8 mouse cellular contexts compared by ENCODE assay signal in the genomic region with DNA sequence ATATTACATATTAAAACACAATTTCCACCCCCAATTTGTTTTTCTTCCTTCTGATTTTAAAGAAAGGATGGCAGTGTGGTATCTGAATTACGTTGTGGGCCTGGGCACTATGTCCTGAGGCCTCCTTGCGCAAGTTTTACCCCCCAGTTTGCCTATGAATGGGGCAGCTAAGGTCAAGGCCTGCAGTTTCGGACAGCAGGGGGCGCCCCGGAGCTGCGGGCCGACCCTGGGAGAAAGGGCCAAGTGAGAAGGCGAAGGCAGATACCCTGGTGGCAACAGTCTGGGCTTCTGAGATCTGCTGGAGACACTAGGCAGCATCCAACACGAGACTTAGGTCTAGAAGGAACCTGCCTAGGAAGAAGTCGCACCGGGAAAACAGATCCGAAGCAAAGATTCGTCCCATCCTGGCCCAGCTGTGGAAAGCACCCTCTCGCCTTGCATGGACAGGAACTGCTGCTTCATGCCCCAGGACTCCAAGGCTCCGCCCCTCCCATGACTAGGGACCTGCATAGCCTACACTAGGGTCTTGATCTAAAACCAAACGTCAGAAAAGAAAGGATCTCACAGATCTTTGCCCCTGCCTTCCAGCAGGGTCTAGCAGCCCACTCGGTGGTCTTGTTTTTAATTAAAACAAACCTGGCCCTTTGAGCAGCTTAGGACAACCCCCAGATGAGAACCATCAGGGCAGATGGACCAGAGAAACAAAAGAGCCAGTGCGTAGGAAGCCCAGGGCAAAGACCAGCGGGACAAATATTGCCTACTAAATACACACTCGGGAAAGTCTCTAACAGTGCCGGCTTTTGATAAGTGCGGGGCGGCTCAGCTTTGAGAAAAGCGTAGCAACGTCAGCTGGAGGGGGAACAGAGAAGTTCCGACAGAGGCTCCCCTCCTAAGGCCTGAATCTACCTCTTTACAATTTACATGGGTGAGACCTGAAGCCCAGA.
DNase-seq lines count a peak whose midpoint lies in the region; ATAC-seq and TF ChIP-seq lines count a peak whose summit lies in the region.

No protein-coding gene starts in this region.

- H3K4me3 ChIP-seq in kidney, embryonic 15.5 days (replicated peaks), result no peak overlapping the region
- no peak overlapping the region for H3K4me3 ChIP-seq in forebrain, postnatal 0 days (ENCODE audit: low read depth, low read length)
- no peak overlapping the region for H3K4me3 ChIP-seq in neural tube, embryonic 11.5 days (ENCODE audit: low read depth, low read length)

- no peaks in the 10 kb centered on the region for H3K36me3 ChIP-seq in kidney, embryonic 15.5 days
- no peaks in the 10 kb centered on the region for H3K36me3 ChIP-seq in forebrain, postnatal 0 days (ENCODE audit: insufficient read depth)
- H3K36me3 ChIP-seq in neural tube, embryonic 11.5 days (ENCODE audit: control insufficient read depth, insufficient read depth, low read length), result no peaks in the 10 kb centered on the region

- 49% methylated on average over 26 of the region's 26 CpGs for WGBS in kidney, embryonic 15.5 days
- 43% methylated on average over 26 of the region's 26 CpGs for WGBS in forebrain, postnatal 0 days
- 43% methylated on average over 26 of the region's 26 CpGs for WGBS in neural tube, embryonic 11.5 days

- no peak; the same call in 1 of the 2 replicates for ATAC-seq in kidney, embryonic 15.5 days (replicated peaks; ENCODE audit: low FRiP score)
- no peak for ATAC-seq in forebrain, postnatal 0 days
- ATAC-seq in neural tube, embryonic 11.5 days (ENCODE audit: insufficient read depth, low FRiP score, low TSS enrichment), result no peak

- H3K27ac ChIP-seq in kidney, embryonic 15.5 days, result no peak overlapping the region
- H3K27ac ChIP-seq in forebrain, postnatal 0 days (ENCODE audit: low read depth, low read length), result no peak overlapping the region
- H3K27ac ChIP-seq in neural tube, embryonic 11.5 days (ENCODE audit: low read depth, low read length), result no peak overlapping the region

- peak; percentile 70 for TF ChIP-seq CTCF in forebrain, postnatal 0 days (IDR thresholded peaks at IDR 0.05; ENCODE audit: low read depth)

- no peaks in the 10 kb centered on the region for H3K27me3 ChIP-seq in kidney, embryonic 15.5 days
- no peaks in the 10 kb centered on the region for H3K27me3 ChIP-seq in forebrain, postnatal 0 days (ENCODE audit: insufficient read depth, low read length)
- H3K27me3 ChIP-seq in neural tube, embryonic 11.5 days (ENCODE audit: control insufficient read depth, insufficient read depth, low read length), result no peaks in the 10 kb centered on the region

- H3K4me2 ChIP-seq in kidney, embryonic 15.5 days, result no peak overlapping the region
- H3K4me2 ChIP-seq in forebrain, postnatal 0 days (ENCODE audit: low read depth), result no peak overlapping the region
- H3K4me2 ChIP-seq in neural tube, embryonic 11.5 days (ENCODE audit: low read depth), result no peak overlapping the region

- no peaks in the 10 kb centered on the region for H3K9me3 ChIP-seq in kidney, embryonic 15.5 days (replicated peaks)
- no peaks in the 10 kb centered on the region for H3K9me3 ChIP-seq in forebrain, postnatal 0 days (ENCODE audit: low read length)
- no peaks in the 10 kb centered on the region for H3K9me3 ChIP-seq in neural tube, embryonic 11.5 days (ENCODE audit: control insufficient read depth, low read length)

- H3K9ac ChIP-seq in kidney, embryonic 15.5 days, result no peak overlapping the region
- H3K9ac ChIP-seq in forebrain, postnatal 0 days, result no peak overlapping the region
- no peak overlapping the region for H3K9ac ChIP-seq in neural tube, embryonic 11.5 days (ENCODE audit: low read length)

- DNase-seq in kidney, adult 11 months, result peak; percentile 39
- peak; percentile 62 for DNase-seq in brain, adult 2 months (ENCODE audit: low read depth, low spot score)
- DNase-seq in forebrain, postnatal 0 days, result peak; percentile 12
- DNase-seq in induced T-regulatory cell, adult 2 months (ENCODE audit: low read depth), result peak; percentile 69
- DNase-seq in liver, result peak; percentile 72
- DNase-seq in neural tube, embryonic 11.5 days (ENCODE audit: low spot score), result peak; percentile 74
- peak; percentile 55 to 89 for DNase-seq in thymus, postnatal 10 days (ENCODE audit: low spot score in 2 of 2)

- H3K4me1 ChIP-seq in kidney, embryonic 15.5 days, result peaks cover 48% of the 10 kb centered on the region
- no peaks in the 10 kb centered on the region for H3K4me1 ChIP-seq in forebrain, postnatal 0 days (ENCODE audit: insufficient read depth)
- H3K4me1 ChIP-seq in neural tube, embryonic 11.5 days (ENCODE audit: control insufficient read depth, insufficient read depth, low read length), result peaks cover 12% of the 10 kb centered on the region; the same call in 1 of the 2 replicates

Comparison
In these comparisons a context has a peak if more than half of its experiments do, and no peak if none do; other contexts are left out.
1. DNase-seq: peak in every context shown above with its lines; median percentile 74 in neural tube, embryonic 11.5 days; 72 in liver; 72 in thymus, postnatal 10 days; 69 in induced T-regulatory cell, adult 2 months; 62 in brain, adult 2 months; 39 in kidney, adult 11 months; 12 in forebrain, postnatal 0 days.